Mouse (Mus musculus) kidney, adult 9 months (tissue): ENCODE measurements at regions not wholly inside any gene's neighbourhood (a gene's known extent, or its start where the extent isn't known, plus 50 kb on each side); places are given as distances from the start of the nearest gene placed in this dataset.

Experiments used
- DNase-seq: peaks from one replicate; pipeline ENCODE4 v3.0.0; 2022

GRCm38 (mm10) chr11:22620912-22621705 lies 109.2 kb downstream of the Tmem17 start:
- no peak for DNase-seq

- no peak for DNase-seq
These were observed 110.0 kb downstream of the Tmem17 start for GRCm38 (mm10) chr11:22621868-22622267.

GRCm38 (mm10) chr11:22622496-22622997 lies 110.7 kb downstream of the Tmem17 start:
- no peak for DNase-seq

- DNase-seq, result no peak
These were observed 114.5 kb downstream of the Tmem17 start for GRCm38 (mm10) chr11:22626407-22626806.

- DNase-seq, result no peak
These were observed 116.6 kb downstream of the Tmem17 start for GRCm38 (mm10) chr11:22628497-22628896.

- DNase-seq, result peak; percentile 54
These were observed 117.1 kb downstream of the Tmem17 start for GRCm38 (mm10) chr11:22628979-22629378.

- peak; percentile 74 for DNase-seq
These were observed 117.7 kb downstream of the Tmem17 start for GRCm38 (mm10) chr11:22629581-22629980.

GRCm38 (mm10) chr11:22629991-22630390 lies 118.1 kb downstream of the Tmem17 start:
- DNase-seq, result peak; percentile 47

- DNase-seq, result no peak
These were observed 119.1 kb downstream of the Tmem17 start for GRCm38 (mm10) chr11:22630982-22631381.

GRCm38 (mm10) chr11:22631606-22632313 lies 119.9 kb downstream of the Tmem17 start:
- peak; percentile 56 for DNase-seq

GRCm38 (mm10) chr11:22632314-22632700 lies 120.4 kb downstream of the Tmem17 start:
- DNase-seq, result no peak

- DNase-seq, result peak; percentile 49
These were observed 121.1 kb downstream of the Tmem17 start for GRCm38 (mm10) chr11:22632988-22633387.

- DNase-seq, result no peak
These were observed 122.1 kb downstream of the Tmem17 start for GRCm38 (mm10) chr11:22633961-22634360.

- DNase-seq, result peak; percentile 79
These were observed 123.1 kb downstream of the Tmem17 start for GRCm38 (mm10) chr11:22635021-22635420.

- DNase-seq, result peak; percentile 39
These were observed 124.4 kb downstream of the Tmem17 start for GRCm38 (mm10) chr11:22636321-22636720.

- peak; percentile 76 for DNase-seq
These were observed 125.1 kb downstream of the Tmem17 start for GRCm38 (mm10) chr11:22636761-22637557.

- no peak for DNase-seq
These were observed 126.3 kb downstream of the Tmem17 start for GRCm38 (mm10) chr11:22638171-22638570.

GRCm38 (mm10) chr11:22638700-22639099 lies 126.8 kb downstream of the Tmem17 start:
- DNase-seq, result no peak

GRCm38 (mm10) chr11:22640371-22640990 lies 128.6 kb downstream of the Tmem17 start:
- DNase-seq, result peak; percentile 91

- DNase-seq, result no peak
These were observed 129.6 kb downstream of the Tmem17 start for GRCm38 (mm10) chr11:22641450-22641849.

- no peak for DNase-seq
These were observed 132.2 kb downstream of the Tmem17 start for GRCm38 (mm10) chr11:22644010-22644625.

- DNase-seq, result peak; percentile 76
These were observed 133.0 kb downstream of the Tmem17 start for GRCm38 (mm10) chr11:22644877-22645276.
